Mouse (Mus musculus) thymus, adult 2 months (tissue): ENCODE measurements around the gene Itgb4.

Source experiments
- CTCF ChIP-seq: fragments of 200-500 bp; IDR thresholded peaks from 2 replicates; pipeline ENCODE4 v1.5.1; 2012; ENCODE audit warnings: mild to moderate bottlenecking, control low read depth, low read length, moderate library complexity, borderline replicate concordance; ENCODE audit not compliant: control insufficient read depth, poor library complexity, insufficient read depth; ENCODE audit errors: extremely low read depth
- POLR2A ChIP-seq: fragments of 200-500 bp; IDR thresholded peaks from 2 replicates; pipeline ENCODE4 v1.6.1; 2012; ENCODE audit warnings: mild to moderate bottlenecking, low read length, control low read depth, moderate library complexity; ENCODE audit not compliant: control insufficient read depth, poor library complexity, insufficient read depth; ENCODE audit errors: extremely low read depth

DNA sequence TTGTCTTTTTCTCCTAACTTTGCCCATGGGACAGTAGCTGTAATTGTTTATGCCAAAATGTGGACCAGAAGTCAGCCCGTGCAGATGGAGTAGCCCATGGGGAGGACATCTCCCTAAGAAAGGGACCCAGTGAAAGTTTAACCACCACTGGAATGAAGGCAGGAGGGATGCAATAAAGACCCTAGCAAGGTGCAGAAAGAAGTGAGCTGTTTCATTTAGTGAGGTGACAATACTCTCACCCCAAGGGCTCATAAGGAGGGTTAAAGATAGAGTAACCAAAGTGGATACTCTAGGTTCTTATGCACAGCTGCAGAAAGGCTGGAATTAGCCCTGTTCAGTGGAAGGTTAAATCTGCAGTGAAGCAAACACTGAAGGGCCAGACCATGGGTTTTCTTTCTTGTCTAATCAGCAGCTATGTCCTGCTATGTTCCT lies 44.9 kb downstream of the Itgb4 start:
- TF ChIP-seq CTCF (no peak), POLR2A (no peak)
